Mouse (Mus musculus) right cerebral cortex, adult 2 months (tissue): ENCODE measurements at regions not wholly inside any gene's neighbourhood (a gene's known extent, or its start where the extent isn't known, plus 50 kb on each side); places are given as distances from the start of the nearest gene placed in this dataset.

ENCODE experiments used
- DNase-seq, 2 experiments: peaks; one replicate each; pipeline ENCODE4 v3.0.0; 2021 to 2022; ENCODE audit warnings: low spot score in 2 of 2

DNA sequence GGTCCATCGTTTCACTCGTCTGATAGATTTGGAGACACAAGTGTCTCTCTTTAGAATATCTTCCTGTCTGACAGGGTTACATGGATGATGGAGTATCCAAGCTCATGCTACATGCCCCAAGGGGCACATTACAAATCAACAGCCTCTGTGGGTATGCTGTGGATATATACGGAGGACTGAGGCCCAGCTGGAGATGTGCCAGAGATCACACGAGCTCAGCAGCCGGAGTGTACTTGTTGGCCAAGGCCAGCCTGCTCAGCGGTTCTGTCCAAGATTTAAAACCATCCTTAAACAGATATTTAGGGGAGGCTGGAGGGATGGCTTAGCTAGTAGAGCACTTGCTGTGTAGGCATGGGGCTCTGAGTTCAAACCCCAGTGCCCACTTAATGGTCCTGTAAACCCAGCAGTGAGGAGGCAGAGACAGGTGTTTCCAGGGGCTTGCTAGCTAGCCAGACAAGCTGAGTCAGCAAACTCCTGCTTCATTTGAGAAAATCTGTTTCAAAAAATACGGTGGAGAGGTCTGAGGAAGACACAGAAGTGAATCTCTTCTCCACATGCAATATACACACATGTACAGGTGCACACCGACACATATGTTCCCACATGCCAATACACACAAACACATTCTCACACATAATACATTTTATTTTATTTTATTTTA is 85.6 kb upstream of the Aldh1b1 start:
- DNase-seq: no peak

DNA sequence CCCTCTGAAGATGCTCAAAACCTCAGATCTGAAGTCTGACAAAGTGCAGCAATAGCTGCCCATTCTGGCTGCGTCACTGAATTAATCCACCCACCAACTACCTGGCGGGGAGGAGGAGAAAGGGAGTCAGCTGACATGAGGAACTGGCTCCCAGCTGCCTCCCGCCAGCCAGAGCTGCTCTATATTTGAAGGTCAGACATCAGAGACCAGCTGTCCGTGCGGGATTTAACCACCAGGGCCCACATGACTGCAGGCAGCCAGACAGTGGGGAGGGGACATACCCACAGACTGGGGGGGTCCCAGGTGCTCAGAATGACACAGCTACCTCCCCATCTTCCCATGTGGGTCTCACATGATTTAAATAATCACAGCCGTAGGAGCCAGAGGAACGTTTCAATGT is 94.8 kb upstream of the Aldh1b1 start:
- no peak for DNase-seq

DNA sequence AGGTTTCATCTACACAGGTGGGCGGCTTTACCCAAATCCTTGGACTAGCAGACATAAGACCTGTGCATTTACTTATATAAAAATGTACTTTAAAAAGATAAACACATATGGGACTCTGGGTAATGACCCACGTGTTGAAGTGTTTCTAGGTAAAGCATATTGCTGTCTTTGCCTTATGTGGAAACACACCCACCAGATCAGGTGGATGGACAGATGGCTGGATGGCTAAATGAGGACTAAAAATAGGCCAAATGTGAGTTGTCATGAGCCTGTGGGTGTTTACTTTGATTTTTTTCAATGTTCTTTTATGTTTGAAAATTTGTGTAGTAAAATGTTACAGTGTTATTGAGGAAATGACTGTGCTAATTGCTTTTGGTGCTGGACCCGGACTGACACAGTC is 99.2 kb upstream of the Aldh1b1 start:
- DNase-seq: peak; percentile 79 to 84

DNA sequence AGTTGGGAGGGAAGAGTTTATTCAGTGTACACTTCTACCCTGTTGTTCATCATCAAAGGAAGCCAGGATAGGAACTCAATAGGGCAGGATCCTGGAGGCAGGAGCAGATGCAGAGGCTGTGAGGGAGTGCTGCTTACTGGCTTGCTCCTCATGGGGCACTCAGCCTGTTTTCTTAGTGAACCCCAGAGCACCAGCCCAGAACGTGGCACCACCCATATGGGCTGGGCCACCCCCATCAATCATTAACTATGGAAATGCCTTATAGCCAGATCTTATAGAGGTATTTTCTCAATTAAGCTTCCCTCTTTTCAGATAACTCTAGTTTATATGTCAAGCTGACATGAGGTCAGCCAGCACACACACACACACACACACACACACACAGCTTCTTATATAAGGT is 103.6 kb upstream of the Aldh1b1 start:
- no peak for DNase-seq

DNA sequence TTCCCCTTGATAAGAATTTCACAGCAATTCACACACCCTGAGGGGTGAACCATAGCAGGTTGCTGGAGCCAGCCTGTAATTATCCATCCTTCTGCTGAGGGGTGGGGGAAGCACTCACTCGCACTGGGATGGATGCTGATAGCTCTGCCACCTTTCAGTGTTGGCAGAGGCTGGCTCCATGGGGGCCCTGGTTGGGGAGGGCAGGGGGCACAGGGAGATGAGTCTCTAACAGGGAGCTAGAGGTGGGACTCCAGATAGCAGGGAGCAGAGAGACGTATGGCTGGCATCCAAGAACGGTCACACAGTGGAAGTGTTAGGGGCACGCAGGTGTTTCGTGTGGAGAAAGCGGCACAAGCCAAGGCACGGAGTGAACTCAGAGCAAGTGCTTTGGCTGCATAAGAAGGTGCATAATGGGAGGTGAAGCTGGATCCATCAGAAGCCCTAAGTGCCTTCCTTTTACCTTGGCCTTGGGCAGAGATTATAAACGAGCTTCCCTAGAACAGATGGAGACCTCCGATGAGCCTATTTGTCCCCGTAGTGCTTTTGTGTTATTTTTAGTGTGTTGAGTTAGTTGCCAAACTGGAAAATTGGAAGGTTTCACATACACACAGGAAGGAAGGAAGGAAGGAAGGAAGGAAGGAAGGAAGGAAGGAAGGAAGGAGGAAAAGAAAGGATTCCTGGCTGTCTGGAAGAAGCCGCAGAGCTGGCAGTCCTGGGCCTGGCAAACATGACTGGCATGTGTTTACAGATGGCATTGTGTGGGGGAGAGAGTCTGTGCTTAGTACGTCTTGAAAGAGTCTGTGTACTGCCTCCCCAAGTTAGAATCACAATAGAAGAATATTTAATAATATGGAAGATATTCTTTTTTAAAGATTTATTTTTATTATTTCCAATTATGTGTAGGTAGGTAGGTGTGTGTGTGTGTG is 108.6 kb upstream of the Aldh1b1 start:
- no peak for DNase-seq

DNA sequence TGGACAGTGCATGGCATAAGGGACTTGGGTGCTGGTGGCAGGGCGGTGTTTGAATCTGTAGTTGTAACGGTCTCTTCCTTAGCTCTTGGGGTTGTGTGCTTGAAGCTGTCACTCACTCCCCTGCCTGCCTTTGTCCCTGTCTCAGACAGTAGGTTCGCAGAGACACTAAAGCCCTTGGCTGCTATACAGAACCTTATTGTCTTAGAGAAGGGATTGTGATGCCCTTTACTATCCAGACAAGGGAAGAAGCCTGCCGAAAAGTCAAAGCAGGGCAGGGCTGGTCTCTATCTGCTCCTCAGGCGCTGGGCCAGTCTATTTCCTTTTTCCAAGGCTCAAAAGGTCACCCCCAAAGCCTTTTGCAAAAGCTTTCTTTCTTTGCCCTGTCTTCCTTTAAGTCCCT is 109.2 kb upstream of the Aldh1b1 start:
- DNase-seq: no peak

DNA sequence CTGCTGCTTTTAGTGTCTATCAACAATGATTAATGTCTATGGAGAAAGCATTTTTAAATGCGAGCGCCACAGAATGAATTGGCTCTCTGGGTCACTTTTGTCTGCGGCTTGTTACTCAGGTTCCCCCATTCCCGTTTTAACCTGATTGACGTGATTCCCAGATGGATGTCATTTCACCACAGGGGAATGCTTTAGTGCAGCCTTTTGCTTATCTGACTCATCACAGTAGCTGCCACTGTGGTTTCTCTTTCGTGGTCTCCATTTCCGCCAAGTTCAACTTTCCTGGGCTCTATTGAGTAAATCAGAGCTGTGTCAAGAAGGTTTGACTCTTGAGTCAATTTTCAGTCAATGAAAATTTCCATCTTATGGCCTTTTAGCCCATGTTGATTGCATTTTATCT is 110.6 kb upstream of the Aldh1b1 start:
- no peak for DNase-seq

DNA sequence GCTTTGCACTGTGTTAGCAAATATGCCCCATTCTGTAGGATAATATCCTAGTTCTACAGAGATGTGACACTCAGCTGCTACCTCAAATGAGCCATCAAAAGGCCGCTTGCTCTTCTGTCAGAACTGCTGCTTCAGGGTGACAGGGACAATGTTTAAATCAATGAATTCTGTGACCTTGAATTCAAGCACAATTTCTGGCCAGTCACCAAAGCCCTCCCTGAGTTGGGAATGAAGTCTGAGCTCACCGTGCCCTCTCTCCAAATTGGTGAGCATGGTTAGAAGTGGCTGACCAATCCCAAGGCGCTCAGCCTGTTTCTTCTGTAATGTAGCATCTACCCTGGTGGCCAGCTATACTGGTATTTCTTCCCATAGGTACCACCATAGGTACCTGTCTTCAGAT is 113.8 kb upstream of the Aldh1b1 start:
- DNase-seq: no peak

DNA sequence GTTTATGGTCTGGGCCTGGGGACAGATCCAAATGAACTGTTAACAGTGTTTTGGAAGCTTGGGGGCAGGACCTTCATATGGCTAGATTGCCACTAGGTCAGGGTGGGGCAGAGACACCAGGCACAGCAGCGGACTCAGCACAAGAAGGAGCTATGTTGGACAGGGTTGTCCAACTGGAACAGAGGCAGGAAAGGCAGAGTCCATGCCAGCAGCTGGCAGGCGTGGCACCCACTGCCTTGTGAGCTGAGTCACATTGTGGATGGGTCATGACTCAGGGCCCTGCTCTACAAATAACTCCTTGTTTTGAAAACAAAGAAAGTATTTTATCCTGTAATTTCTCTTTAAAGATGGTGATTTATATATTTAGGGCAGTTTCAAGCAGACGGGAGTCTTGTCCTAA is 115.6 kb upstream of the Aldh1b1 start:
- no peak for DNase-seq

DNA sequence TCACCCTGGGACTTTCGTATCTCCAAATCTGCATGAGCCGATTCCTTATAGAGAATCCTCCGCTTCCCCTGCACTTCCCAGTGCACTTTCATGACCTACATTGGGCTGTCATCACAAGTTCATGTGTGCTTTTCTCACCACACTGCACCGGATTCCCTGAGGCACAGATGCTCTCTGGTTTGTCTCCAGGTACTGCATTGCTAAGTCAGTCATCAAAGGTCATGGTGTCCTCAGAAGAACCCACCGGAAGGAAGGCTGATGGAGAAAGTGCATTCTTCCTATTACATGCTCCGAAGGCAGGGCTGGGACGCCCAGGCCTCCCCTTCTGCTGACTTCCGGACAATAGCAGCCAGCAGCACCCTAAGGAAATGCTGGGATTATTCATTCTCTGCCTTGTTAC is 116.1 kb upstream of the Aldh1b1 start:
- DNase-seq: no peak

DNA sequence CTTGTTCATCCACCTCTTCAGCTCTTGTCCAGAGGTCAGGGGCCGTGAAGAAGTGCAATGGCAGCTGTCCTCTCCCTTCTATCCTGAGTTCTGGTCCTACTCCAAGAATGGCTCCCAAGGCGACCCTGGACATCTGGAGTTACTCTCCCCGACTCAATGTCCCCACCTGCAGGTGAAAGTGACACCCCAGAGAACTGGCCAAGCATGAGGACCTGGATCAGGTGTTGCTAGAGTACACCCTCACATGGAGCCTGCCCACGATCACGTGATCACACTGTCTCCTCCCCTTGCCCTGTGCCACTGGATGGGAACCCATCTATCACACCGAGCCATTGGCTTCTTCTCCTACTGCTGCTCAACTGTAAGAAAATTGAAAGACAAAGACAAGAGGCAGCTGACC is 122.7 kb upstream of the Aldh1b1 start:
- DNase-seq: no peak

DNA sequence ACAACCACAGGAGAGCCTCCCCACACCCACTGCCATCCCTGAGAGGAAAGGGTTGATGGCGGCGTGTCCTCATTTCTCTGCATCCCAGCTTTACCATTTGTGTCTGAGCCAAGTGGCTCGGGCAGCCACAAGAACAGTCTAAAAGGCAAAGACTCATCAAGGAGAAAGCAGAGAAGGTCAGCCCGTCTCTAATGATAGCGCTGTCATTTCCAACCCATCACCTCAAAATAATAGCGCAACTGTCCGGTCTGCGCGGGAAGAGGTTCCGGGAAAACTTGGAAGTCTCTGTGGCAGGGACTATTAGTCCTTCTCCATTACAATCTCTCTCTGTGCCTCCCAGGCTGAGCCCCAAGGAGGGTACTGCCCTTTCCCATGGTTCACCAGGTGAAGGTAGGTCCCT is 124.5 kb upstream of the Aldh1b1 start:
- no peak for DNase-seq

DNA sequence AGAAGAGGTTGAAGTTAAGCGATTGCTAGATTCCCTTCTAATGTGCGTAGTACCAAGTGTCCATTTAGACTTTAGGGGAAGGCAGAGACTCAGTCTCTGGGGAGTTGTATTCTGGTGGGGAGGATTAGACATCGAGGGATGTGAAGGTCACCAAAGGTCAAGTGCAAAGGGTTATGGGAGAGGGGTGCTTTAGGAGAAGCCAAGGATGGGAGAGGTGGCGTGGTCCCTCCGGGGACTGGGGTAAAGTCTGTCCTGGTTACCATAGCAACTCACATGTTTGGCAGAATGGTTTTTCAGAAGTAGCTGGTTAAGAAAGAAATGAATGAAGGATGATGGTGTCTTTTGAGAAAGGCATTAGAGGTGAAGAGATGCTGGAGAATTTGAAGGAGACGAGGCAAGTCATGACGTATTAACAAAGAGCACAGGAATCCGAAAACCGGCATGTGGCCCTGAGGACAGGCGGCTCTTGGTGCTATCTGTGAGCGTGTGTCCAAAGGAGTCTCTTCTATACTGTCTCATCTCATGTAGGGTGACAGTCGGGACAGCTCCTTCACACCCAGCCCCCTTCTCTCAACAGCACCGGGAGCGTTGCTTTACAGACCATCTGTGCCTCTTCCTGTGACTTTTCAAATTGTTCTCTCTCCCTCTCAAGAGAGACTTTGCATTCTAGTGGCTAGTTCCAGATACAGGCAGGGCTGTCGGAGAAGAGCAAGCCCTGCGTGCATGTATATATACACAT is 125.6 kb upstream of the Aldh1b1 start:
- DNase-seq: peak; percentile 43 to 52

DNA sequence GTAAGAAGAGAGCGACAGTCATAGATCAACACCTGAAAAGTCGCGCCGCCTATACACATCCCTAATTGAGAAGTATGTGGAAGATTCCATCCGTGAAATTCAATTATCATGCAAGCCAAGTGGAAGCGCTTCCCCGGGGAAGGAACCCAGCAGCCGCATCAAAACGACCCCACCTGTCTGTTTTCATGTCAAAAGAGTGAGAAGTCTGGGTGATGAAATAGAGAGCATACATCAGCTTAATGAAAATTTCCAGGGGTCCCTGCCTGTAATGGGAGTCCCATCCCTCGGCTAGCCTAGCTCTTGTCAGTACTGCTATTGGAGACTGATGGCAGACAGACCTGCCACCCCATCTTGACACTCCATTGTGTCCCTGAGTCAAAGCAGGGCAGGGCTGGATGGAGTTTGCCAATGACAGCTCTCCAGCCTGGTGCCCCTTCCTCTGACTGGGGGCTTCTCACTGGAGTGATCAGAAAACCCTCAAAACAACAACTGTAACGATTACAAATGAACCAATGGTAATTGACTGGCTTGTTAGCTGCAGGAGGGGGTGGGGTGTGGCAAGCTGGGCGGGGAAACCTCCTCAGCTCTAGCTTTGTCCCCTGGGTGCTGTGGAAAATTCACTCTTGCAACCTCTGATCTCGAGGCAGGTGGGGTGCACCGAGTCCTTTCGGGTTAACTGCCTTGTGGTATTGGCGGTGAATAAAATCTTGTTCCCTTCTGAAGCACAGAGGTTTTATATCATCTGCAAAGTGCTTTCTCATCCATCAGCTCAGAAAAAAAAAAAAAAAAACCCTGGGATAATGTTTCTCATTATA is 126.4 kb upstream of the Aldh1b1 start:
- DNase-seq: no peak

DNA sequence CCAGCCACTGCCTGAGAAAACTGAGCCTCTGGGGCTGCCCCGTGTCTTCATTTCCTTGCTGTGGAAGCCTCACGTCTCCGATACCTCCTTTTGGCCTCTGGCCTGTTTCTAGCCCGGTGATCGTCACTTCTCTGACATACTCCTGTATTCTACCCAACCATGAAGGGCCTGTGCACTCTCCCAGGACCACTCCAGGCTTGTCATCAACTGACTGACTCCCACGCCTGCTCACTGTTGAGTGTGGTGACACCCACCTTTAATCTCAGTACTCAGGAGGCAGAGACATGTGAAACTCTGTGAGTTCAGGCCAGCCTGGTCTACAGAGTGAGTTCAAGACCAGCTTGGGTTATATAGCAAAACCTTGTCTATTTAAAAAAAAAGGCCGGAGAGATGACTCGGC is 132.1 kb upstream of the Shb start:
- no peak for DNase-seq

DNA sequence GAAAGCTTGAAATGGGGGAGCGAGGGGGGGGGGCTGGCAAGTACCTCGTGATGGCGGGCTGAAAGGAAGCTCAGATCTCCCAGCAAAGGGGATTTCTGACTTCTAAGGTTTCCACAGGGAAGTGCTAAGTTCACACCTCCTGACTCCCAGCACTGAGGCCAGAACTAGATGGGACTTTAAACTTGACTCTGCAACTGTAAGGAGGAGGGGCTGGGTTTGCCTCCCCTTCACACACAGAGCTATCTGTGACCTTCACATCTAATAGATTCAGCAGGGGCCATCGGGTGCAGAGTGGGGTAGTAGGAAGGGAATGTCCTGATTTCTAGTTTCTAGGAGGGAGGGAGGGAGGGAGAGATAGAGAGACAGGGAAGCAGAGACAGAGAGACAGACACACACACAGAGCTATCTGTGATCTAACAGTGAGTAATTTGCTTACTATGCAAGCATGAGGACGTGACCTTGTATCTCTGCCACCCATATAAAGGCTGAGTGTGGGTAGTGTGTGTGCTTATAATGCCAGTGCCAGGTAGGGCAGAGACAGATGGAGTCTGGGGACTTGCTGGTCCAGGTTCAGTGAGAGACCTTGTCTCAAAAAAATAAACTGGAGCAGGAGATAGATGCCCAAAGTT is 125.2 kb upstream of the Shb start:
- DNase-seq: no peak

DNA sequence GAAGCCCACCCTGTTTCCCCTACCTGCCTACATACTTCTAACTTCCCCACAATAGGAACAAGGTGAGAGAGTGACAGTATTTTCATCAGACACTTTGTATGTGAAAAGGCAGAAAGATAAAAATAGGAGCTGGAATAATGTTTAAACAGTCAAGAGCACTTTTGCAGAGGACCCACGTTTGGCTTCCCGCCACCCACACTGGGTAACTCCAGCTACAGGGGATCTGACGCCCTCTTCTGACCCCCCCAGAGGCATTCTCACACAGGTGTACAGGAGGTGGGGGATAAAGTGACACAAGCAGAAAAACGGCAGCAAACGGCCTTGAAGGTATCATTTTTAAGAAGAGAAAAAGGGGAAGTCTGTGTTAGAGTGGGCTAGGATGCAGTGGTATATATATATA is 123.5 kb upstream of the Shb start:
- no peak for DNase-seq

DNA sequence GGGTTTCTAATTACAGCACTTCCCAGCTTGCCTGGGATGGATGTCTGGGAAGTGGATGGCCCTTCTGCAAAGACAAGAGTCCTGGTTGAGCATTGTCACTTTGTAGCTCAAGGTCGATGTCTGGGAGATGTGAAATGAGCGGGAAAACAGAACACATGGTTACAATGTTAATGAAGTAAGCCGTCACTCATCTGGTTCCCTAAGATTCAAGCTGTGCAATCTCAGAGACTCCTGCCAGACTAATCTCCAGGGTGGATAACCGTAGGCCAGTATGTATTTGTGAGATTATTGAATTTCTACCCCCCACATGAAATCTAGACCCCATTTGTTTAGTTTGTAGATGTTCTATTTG is 122.5 kb upstream of the Shb start:
- DNase-seq: no peak

DNA sequence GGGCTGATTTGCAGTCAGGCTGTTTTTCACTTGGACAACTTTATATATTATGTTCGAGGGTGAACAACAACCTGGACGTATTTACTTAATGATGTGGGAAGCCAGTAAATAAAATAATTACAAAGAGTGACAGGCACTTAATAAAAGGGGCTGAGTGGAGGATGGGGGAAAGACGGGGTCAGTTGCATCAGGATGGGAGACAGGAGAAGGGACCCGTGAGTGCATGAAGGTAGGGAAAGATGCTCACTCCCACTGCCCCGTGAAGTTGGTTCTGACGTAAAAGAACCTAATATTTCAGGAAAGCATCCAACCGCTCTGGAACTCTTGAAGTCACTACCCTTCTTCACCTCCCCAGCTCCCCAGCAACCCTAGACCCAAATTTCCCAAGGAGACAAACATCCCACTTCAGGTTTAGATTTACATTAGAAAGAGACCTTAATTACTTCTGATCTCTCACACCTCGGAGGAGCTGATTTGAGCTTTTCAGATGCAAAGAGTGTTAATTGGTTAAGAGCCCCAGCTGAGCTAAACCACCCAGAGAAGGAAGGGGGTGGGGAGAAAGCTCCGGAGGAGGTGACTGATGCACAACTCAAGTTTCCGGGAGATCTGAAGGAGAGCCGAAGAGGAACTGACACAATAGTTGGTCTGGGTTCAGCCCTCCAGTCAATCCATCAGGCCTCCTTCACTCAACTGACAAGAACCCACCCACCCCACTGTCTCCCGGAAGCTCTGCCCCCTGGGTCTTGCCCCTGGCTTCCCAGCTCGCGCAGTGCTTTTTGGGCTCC is 121.9 kb upstream of the Shb start:
- DNase-seq: no peak

DNA sequence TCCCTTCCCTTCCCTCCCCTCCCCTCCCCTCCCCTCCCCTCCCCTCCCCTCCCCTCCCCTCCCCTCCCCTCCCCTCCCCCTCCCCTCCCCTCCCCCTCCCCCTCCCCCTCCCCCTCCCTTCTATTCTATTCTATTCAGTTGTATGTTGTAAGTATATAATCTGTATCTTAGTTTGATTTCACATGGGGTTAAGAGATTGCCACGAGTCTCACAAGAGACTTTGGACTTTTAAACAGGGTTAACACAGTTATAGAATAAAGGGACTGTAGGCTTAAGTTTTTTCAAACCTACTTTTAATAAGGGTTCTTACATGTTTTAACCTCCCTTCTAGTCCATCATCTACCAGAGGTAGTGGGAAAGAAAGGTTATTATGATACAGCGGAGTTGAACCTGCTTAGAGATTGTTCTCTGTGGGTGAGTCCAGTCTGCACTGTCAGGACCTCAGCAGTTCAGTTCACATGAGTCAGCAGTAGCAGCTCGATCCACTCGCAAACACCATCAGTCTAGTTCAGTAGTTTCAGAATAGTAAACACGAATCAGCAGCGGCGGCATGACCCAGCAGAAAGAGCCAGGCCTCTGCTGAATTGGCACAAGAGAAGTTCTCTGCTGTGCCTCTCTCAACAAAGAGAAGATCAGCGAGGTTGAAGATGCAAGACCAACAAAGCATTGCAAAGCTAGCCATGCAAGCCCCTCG is 116.8 kb upstream of the Shb start:
- no peak for DNase-seq
